Mouse (Mus musculus) embryonic fibroblast, embryonic 13.5 days (primary cell): ENCODE measurements at regions not wholly inside any gene's neighbourhood (a gene's known extent, or its start where the extent isn't known, plus 50 kb on each side); places are given as distances from the start of the nearest gene placed in this dataset.

Experiments used
- CTCF ChIP-seq: IDR thresholded peaks from 2 replicates; pipeline ENCODE4 v1.5.1; 2011; ENCODE audit warnings: mild to moderate bottlenecking, control low read depth, low read length, moderate library complexity, borderline replicate concordance; ENCODE audit not compliant: insufficient read depth
- POLR2A ChIP-seq: IDR thresholded peaks from 2 replicates; pipeline ENCODE4 v1.6.1; 2011; ENCODE audit warnings: low read depth, mild to moderate bottlenecking, control low read depth, low read length, moderate library complexity

- TF ChIP-seq CTCF: no peak
- no peak for TF ChIP-seq POLR2A
These were observed 1295.7 kb upstream of the A1bg start for GRCm38 (mm10) chr15:62218346-62219080.
